Mouse (Mus musculus): ENCODE measurements around the gene Bcas2.

The Bcas2 gene

GRCm38 (mm10) chr3:103224231-103224765 is 52.8 kb downstream of the Bcas2 start:
- DNase-seq: no peak

- no peak for DNase-seq
These were observed 56.3 kb downstream of the Bcas2 start for GRCm38 (mm10) chr3:103227729-103228128.

Measured in right cerebral cortex, adult 18-20 months (tissue).